Mouse (Mus musculus): ENCODE data around the gene Rpl21. TPM values are rescaled to one million over a fixed set of nuclear protein-coding genes. Genes with fewer than 3 reads are reported as not detected.

Rpl21 gene
- total RNA-seq, 4 experiments from 2014 or later = 76.1 to 145 (median 124) TPM

- DNase-seq (ENCODE audit: low spot score) = no peak
These were observed 1.0 kb downstream of the Rpl21 start for GRCm38 (mm10) chr5:146833673-146834201.

GRCm38 (mm10) chr5:146834959-146835358 lies 2.3 kb downstream of the Rpl21 start:
- no peak for DNase-seq (ENCODE audit: low spot score)

GRCm38 (mm10) chr5:146837967-146838720 lies 5.5 kb downstream of the Rpl21 start:
- no peak for DNase-seq (ENCODE audit: low spot score)

GRCm38 (mm10) chr5:146838836-146839648 lies 6.4 kb downstream of the Rpl21 start:
- DNase-seq (ENCODE audit: low spot score) = no peak

- DNase-seq (ENCODE audit: low spot score) = no peak
These were observed 7.1 kb downstream of the Rpl21 start for GRCm38 (mm10) chr5:146839760-146840159.

- DNase-seq (ENCODE audit: low spot score) = no peak
These were observed 7.7 kb downstream of the Rpl21 start for GRCm38 (mm10) chr5:146840422-146840821.

GRCm38 (mm10) chr5:146841301-146841700 lies 8.6 kb downstream of the Rpl21 start:
- no peak for DNase-seq (ENCODE audit: low spot score)

- no peak for DNase-seq (ENCODE audit: low spot score)
These were observed 9.3 kb downstream of the Rpl21 start for GRCm38 (mm10) chr5:146841996-146842395.

- no peak for DNase-seq (ENCODE audit: low spot score)
These were observed 11.7 kb downstream of the Rpl21 start for GRCm38 (mm10) chr5:146844301-146844941.

- peak; percentile 90 for DNase-seq (ENCODE audit: low spot score)
These were observed 12.3 kb downstream of the Rpl21 start, which contains the start of gene Rasl11a for GRCm38 (mm10) chr5:146844945-146845365. TSS of gene Rasl11a (plus strand) at chr5:146845071.

- peak; percentile 58 for DNase-seq (ENCODE audit: low spot score)
These were observed 13.8 kb downstream of the Rpl21 start for GRCm38 (mm10) chr5:146846489-146846888.

GRCm38 (mm10) chr5:146848936-146849582 lies 16.4 kb downstream of the Rpl21 start:
- no peak for DNase-seq (ENCODE audit: low spot score)

- DNase-seq (ENCODE audit: low spot score) = no peak
These were observed 23.4 kb downstream of the Rpl21 start for GRCm38 (mm10) chr5:146856106-146856505.

GRCm38 (mm10) chr5:146857620-146858019 lies 24.9 kb downstream of the Rpl21 start:
- no peak for DNase-seq (ENCODE audit: low spot score)

GRCm38 (mm10) chr5:146858772-146859171 lies 26.1 kb downstream of the Rpl21 start:
- no peak for DNase-seq (ENCODE audit: low spot score)

GRCm38 (mm10) chr5:146859246-146859645 lies 26.6 kb downstream of the Rpl21 start:
- no peak for DNase-seq (ENCODE audit: low spot score)

GRCm38 (mm10) chr5:146860222-146860998 lies 27.7 kb downstream of the Rpl21 start:
- DNase-seq (ENCODE audit: low spot score) = no peak

GRCm38 (mm10) chr5:146861588-146861987 lies 28.9 kb downstream of the Rpl21 start:
- DNase-seq (ENCODE audit: low spot score) = no peak

GRCm38 (mm10) chr5:146865511-146865910 lies 32.8 kb downstream of the Rpl21 start:
- DNase-seq (ENCODE audit: low spot score) = no peak

GRCm38 (mm10) chr5:146866277-146866676 lies 33.6 kb downstream of the Rpl21 start:
- DNase-seq (ENCODE audit: low spot score) = no peak
